Mouse (Mus musculus) CH12.LX (cell line): Measurements from ENCODE around the gene Cttnbp2nl. TPM values are rescaled to one million over a fixed set of nuclear protein-coding genes. Genes with fewer than 3 reads are reported as not detected.

Experiments
- DNase-seq: peaks from one replicate; pipeline ENCODE4 v3.0.0-alpha.2; 2013; ENCODE audit errors: extremely low read depth
- H3K27ac ChIP-seq: 2 replicates; pipeline ENCODE4 v1.5.1; 2012; ENCODE audit warnings: low read depth, mild to moderate bottlenecking, control low read depth, moderate library complexity; ENCODE audit not compliant: insufficient read depth
- H3K27me3 ChIP-seq: replicated peaks from 2 replicates; pipeline ENCODE3; 2012; ENCODE audit warnings: inconsistent platforms
- H3K36me3 ChIP-seq, 2 experiments: replicated peaks in 1 of 2; 2 replicates each; pipeline versions ENCODE3 to v1.6.1; 2012; ENCODE audit warnings: inconsistent platforms in 1 of 2, low read length in 1 of 2, mild to moderate bottlenecking in 1 of 2, mixed read lengths in 1 of 2, moderate library complexity in 1 of 2; ENCODE audit not compliant: control insufficient read depth in 1 of 2, insufficient read depth in 1 of 2
- H3K4me1 ChIP-seq, 2 experiments: 2 replicates each; pipeline ENCODE4 v1.6.1; 2012; ENCODE audit warnings: inconsistent platforms in 1 of 2, moderate library complexity in 1 of 2; ENCODE audit not compliant: insufficient read depth in 2 of 2, control insufficient read depth in 1 of 2
- H3K4me2 ChIP-seq: 2 replicates; pipeline ENCODE4 v1.6.1; 2012; ENCODE audit warnings: low read depth, mild to moderate bottlenecking, control low read depth; ENCODE audit not compliant: poor library complexity, insufficient read depth, severe bottlenecking
- H3K4me3 ChIP-seq, 3 experiments: fragments of 150-350 bp in 1 of 3; sonication (generic) in 1 of 3; replicated peaks in 1 of 3; 2 replicates each; pipeline versions ENCODE3 to v1.5.1; 2011 to 2012; ENCODE audit warnings: low read depth in 2 of 3, low read length in 2 of 3, mild to moderate bottlenecking in 2 of 3, moderate library complexity in 2 of 3, control low read depth in 1 of 3, improper control_type of control experiment in 1 of 3, inconsistent platforms in 1 of 3, mixed read lengths in 1 of 3; ENCODE audit not compliant: poor library complexity in 1 of 3
- H3K79me2 ChIP-seq: replicated peaks from 2 replicates; pipeline ENCODE4 v1.6.1; 2012; ENCODE audit warnings: mild to moderate bottlenecking, moderate library complexity; ENCODE audit not compliant: control insufficient read depth, poor library complexity, insufficient read depth, severe bottlenecking; ENCODE audit errors: extremely low read depth
- H3K9ac ChIP-seq: 2 replicates; pipeline ENCODE4 v1.6.1; 2012; ENCODE audit warnings: low read depth, mild to moderate bottlenecking, control low read depth, moderate library complexity; ENCODE audit not compliant: insufficient read depth
- H3K9me3 ChIP-seq: replicated peaks from 2 replicates; pipeline ENCODE3; 2012; ENCODE audit warnings: low read length, inconsistent platforms, mixed read lengths
- CHD1 ChIP-seq: IDR thresholded peaks from 2 replicates; pipeline ENCODE4 v1.6.1; 2012; ENCODE audit warnings: low read depth, low read length, improper control_type of control experiment, inconsistent platforms
- CHD2 ChIP-seq: IDR thresholded peaks from 2 replicates; pipeline ENCODE4 v1.6.1; 2011; ENCODE audit warnings: low read length, improper control_type of control experiment
- CTCF ChIP-seq, 2 experiments: IDR thresholded peaks in 1 of 2; conservative IDR thresholded peaks in 1 of 2; 2 replicates each; pipeline ENCODE4 v1.5.1; 2011 to 2012; ENCODE audit warnings: low read depth in 2 of 2, low read length in 2 of 2, improper control_type of control experiment in 1 of 2, inconsistent platforms in 1 of 2, mild to moderate bottlenecking in 1 of 2, moderate library complexity in 1 of 2
- ELF1 ChIP-seq: IDR thresholded peaks from 2 replicates; pipeline ENCODE4 v1.6.1; 2014; ENCODE audit warnings: low read depth, mild to moderate bottlenecking, inconsistent platforms, low read length, improper control_type of control experiment
- ETS1 ChIP-seq: conservative IDR thresholded peaks from 2 replicates; pipeline ENCODE4 v1.6.1; 2012; ENCODE audit warnings: low read depth, mild to moderate bottlenecking, inconsistent platforms, low read length, improper control_type of control experiment, moderate library complexity
- GABPA ChIP-seq: IDR thresholded peaks from 2 replicates; pipeline ENCODE4 v1.6.1; 2012; ENCODE audit warnings: low read depth, low read length, improper control_type of control experiment, inconsistent platforms; ENCODE audit not compliant: insufficient replicate concordance
- HCFC1 ChIP-seq: IDR thresholded peaks from 2 replicates; pipeline ENCODE4 v1.6.1; 2012; ENCODE audit warnings: low read depth, mild to moderate bottlenecking, inconsistent platforms, low read length, improper control_type of control experiment
- IRF4 ChIP-seq: IDR thresholded peaks from 2 replicates; pipeline ENCODE4 v1.6.1; 2014; ENCODE audit warnings: low read depth, mild to moderate bottlenecking, inconsistent platforms, low read length, improper control_type of control experiment
- JUN ChIP-seq: IDR thresholded peaks from 2 replicates; pipeline ENCODE4 v1.6.1; 2011; ENCODE audit warnings: low read depth, mild to moderate bottlenecking, low read length, improper control_type of control experiment, moderate library complexity; ENCODE audit not compliant: insufficient read depth
- JUND ChIP-seq: conservative IDR thresholded peaks from 2 replicates; pipeline ENCODE4 v1.6.1; 2011; ENCODE audit warnings: low read depth, low read length, improper control_type of control experiment
- MAFK ChIP-seq: IDR thresholded peaks from 2 replicates; pipeline ENCODE4 v1.6.1; 2011; ENCODE audit warnings: low read length, improper control_type of control experiment; ENCODE audit not compliant: insufficient replicate concordance
- MAX ChIP-seq: IDR thresholded peaks from 2 replicates; pipeline ENCODE4 v1.6.1; 2011; ENCODE audit warnings: low read length, improper control_type of control experiment
- MEF2A ChIP-seq: IDR thresholded peaks from 2 replicates; pipeline ENCODE4 v1.6.1; 2014; ENCODE audit warnings: low read depth, mild to moderate bottlenecking, inconsistent platforms, low read length, improper control_type of control experiment, borderline replicate concordance
- NRF1 ChIP-seq: IDR thresholded peaks from 2 replicates; pipeline ENCODE4 v1.6.1; 2014; ENCODE audit warnings: low read depth, mild to moderate bottlenecking, inconsistent platforms, low read length, improper control_type of control experiment, moderate library complexity
- POLR2A ChIP-seq: IDR thresholded peaks from 2 replicates; pipeline ENCODE4 v1.6.1; 2011; ENCODE audit warnings: low read depth, mild to moderate bottlenecking, improper control_type of control experiment, low read length
- POLR2AphosphoS2 ChIP-seq: IDR thresholded peaks from 2 replicates; pipeline ENCODE4 v1.6.1; 2011; ENCODE audit warnings: low read depth, low read length, improper control_type of control experiment
- RCOR1 ChIP-seq: conservative IDR thresholded peaks from 2 replicates; pipeline ENCODE4 v1.6.1; 2012; ENCODE audit warnings: low read depth, mild to moderate bottlenecking, inconsistent platforms, low read length, improper control_type of control experiment
- SIN3A ChIP-seq: IDR thresholded peaks from 2 replicates; pipeline ENCODE4 v1.6.1; 2012; ENCODE audit warnings: low read length, improper control_type of control experiment, inconsistent platforms
- SMC3 ChIP-seq: IDR thresholded peaks from 2 replicates; pipeline ENCODE4 v1.6.1; 2011; ENCODE audit warnings: low read depth, low read length, improper control_type of control experiment
- TBP ChIP-seq: conservative IDR thresholded peaks from 2 replicates; pipeline ENCODE4 v1.6.1; 2011; ENCODE audit warnings: low read depth, low read length, improper control_type of control experiment
- USF1 ChIP-seq: IDR thresholded peaks from 2 replicates; pipeline ENCODE4 v1.6.1; 2014; ENCODE audit warnings: low read depth, mild to moderate bottlenecking, inconsistent platforms, low read length, improper control_type of control experiment
- USF2 ChIP-seq: conservative IDR thresholded peaks from 2 replicates; pipeline ENCODE4 v1.6.1; 2011; ENCODE audit warnings: low read depth, low read length, improper control_type of control experiment
- ZC3H11A ChIP-seq: IDR thresholded peaks from 2 replicates; pipeline ENCODE4 v1.6.1; 2012; ENCODE audit warnings: low read depth, mild to moderate bottlenecking, inconsistent platforms, low read length, improper control_type of control experiment
- ZKSCAN1 ChIP-seq: IDR thresholded peaks from 2 replicates; pipeline ENCODE4 v1.6.1; 2012; ENCODE audit warnings: low read depth, inconsistent platforms, low read length, improper control_type of control experiment, borderline replicate concordance
- ZMIZ1 ChIP-seq: IDR thresholded peaks from 2 replicates; pipeline ENCODE4 v1.6.1; 2012; ENCODE audit warnings: low read depth, mild to moderate bottlenecking, inconsistent platforms, low read length, improper control_type of control experiment
- dilution Hi-C: fragments of 300-500 bp; cut with MboI; formaldehyde crosslinking; loops from 2 replicates; pipeline ENCODE4 v1.14.3; 2020; ENCODE audit warnings: low sequenced_read_pairs; ENCODE audit not compliant: extremely low pct_unique_long_range_greater_than_20kb, extremely low pct_ligation_motif_present
- in situ Hi-C: fragments of 300-500 bp; cut with MboI; formaldehyde crosslinking; loops from 3 replicates; pipeline ENCODE4 v1.14.3; 2019; ENCODE audit warnings: low sequenced_read_pairs, low pct_ligation_motif_present, low pct_unique_long_range_greater_than_20kb, mixed read lengths
- polyA plus RNA-seq: library from polyadenylated mRNA; unstranded; fragments of >175 nt; gene quantifications from 2 replicates; pipeline ENCODE4 v1.2.1, GENCODE M21; 2012; ENCODE audit warnings: low read depth; ENCODE audit not compliant: insufficient read length
- total RNA-seq, 2 experiments: library from RNA; depleted of rRNA; stranded (reverse); fragments of 300-350 nt in 1 of 2; fragments of >200 nt in 1 of 2; gene quantifications; 2 replicates each; pipeline ENCODE4 v1.2.3; 2012 to 2014

The Cttnbp2nl gene
- total and polyA plus RNA-seq, 3 experiments, result 0.21 to 0.70 (median 0.43) TPM

GRCm38 (mm10) chr3:105094448-105094847 lies 41.5 kb upstream of the Cttnbp2nl start:
- dilution Hi-C loops, result no loop called here
- H3K27ac ChIP-seq, result no peak overlapping the region
- no peak overlapping the region for H3K4me3 ChIP-seq

GRCm38 (mm10) chr3:105092721-105093505 lies 40.0 kb upstream of the Cttnbp2nl start:
- dilution Hi-C loops, result no loop called here
- TF ChIP-seq ETS1 (no peak), POLR2A (no peak), ELF1 (no peak), MEF2A (no peak), GABPA (no peak), CHD1 (no peak), TBP (no peak), HCFC1 (no peak), IRF4 (no peak), CHD2 (no peak), USF2 (no peak), MAFK (no peak)
- Histone ChIP-seq H3K4me3 (no peak overlapping the region), H3K79me2 (no peaks in the 10 kb centered on the region), H3K27me3 (peaks cover 2% of the 10 kb centered on the region), H3K9me3 (no peaks in the 10 kb centered on the region), H3K9ac (no peak overlapping the region), H3K4me2 (no peak overlapping the region), H3K4me1 (peaks cover 0 to 15% of the 10 kb centered on the region in 2 experiments; a peak in 2 of 4 replicates), H3K27ac (no peak overlapping the region), H3K36me3 (no peaks in the 10 kb centered on the region)
- in situ Hi-C loops, result no loop called here
- no peak for DNase-seq

More at GRCm38 (mm10) chr3:105094448-105094847, 41.5 kb upstream of the Cttnbp2nl start:
- no peak overlapping the region for H3K4me2 ChIP-seq
- TF ChIP-seq NRF1 (no peak), POLR2A (no peak), MAFK (no peak), POLR2AphosphoS2 (no peak), RCOR1 (no peak), USF1 (no peak), CTCF (conservative IDR thresholded peaks at IDR 0.05 in 1 of 2, IDR thresholded peaks at IDR 0.05 in 1 of 2; ENCODE audit: low read depth in 2 of 2, low read length in 2 of 2) (peak in 1 of 2 experiments; percentile 49; a peak in 3 of 4 replicates), ZKSCAN1 (no peak), HCFC1 (no peak), USF2 (no peak), JUN (no peak), SIN3A (no peak), MAX (no peak), SMC3 (peak; percentile 25; the same call in 1 of the 2 replicates), ZC3H11A (no peak), ZMIZ1 (no peak), JUND (no peak)
- in situ Hi-C loops, result no loop called here
- H3K27me3 ChIP-seq, result peaks cover 2% of the 10 kb centered on the region
- no peaks in the 10 kb centered on the region for H3K36me3 ChIP-seq
- H3K4me1 ChIP-seq, result peaks cover 0 to 15% of the 10 kb centered on the region in 2 experiments; a peak in 2 of 4 replicates
- H3K9ac ChIP-seq, result no peak overlapping the region
- peak; percentile 21 for DNase-seq
- no peaks in the 10 kb centered on the region for H3K79me2 ChIP-seq
- no peaks in the 10 kb centered on the region for H3K9me3 ChIP-seq
